Mouse (Mus musculus) B cell, adult 67 days (primary cell): ENCODE results near the gene Tbc1d8b. TPM values are rescaled to one million over a fixed set of nuclear protein-coding genes. Genes with fewer than 3 reads are reported as not detected.

ENCODE experiments used
- total RNA-seq, 2 experiments: library from RNA; stranded (reverse); gene quantifications; 4 replicates each; pipeline ENCODE4 v1.2.4; 2023

Gene Tbc1d8b
- 1 to 10 TPM; 6.7 to 10.0 TPM for total RNA-seq

GRCm38 (mm10) chrX:139684775-139685695, at the start of gene Tbc1d8b:
Gene Tbc1d8b (plus strand): TSS chrX:139684996.

GRCm38 (mm10) chrX:139714381-139714780, 29.6 kb downstream of the Tbc1d8b start, which contains the start of gene Gm15013:
Gene Gm15013 (minus strand): TSS chrX:139714481.

GRCm38 (mm10) chrX:139782278-139783044, 97.7 kb downstream of the Tbc1d8b start, which contains the start of gene Ripply1:
Gene Ripply1 (minus strand): TSS chrX:139782353.

GRCm38 (mm10) chrX:139800406-139800878, 115.6 kb downstream of the Tbc1d8b start, which contains the start of gene Cldn2:
Gene Cldn2 (plus strand): TSS chrX:139800828.

Other genes starting within 250 kb of the Tbc1d8b start
- not detected for gene D330045A20Rik, start 204.6 kb upstream of the Tbc1d8b start, total RNA-seq
- gene Rnf128, start 121.7 kb upstream of the Tbc1d8b start, total RNA-seq = not detected
- gene Gm15013, start 29.5 kb downstream of the Tbc1d8b start, total RNA-seq = not detected
- gene Ripply1, start 97.4 kb downstream of the Tbc1d8b start, total RNA-seq = not detected
- not detected for gene Cldn2, start 115.8 kb downstream of the Tbc1d8b start, total RNA-seq
- not detected for gene Morc4, start 186.7 kb downstream of the Tbc1d8b start, total RNA-seq